22 mouse cellular contexts compared by ENCODE assay signal in genomic region chr16:11645668-11646067, GRCm38 (mm10).
DNase-seq lines count a peak whose midpoint lies in the region; ATAC-seq and TF ChIP-seq lines count a peak whose summit lies in the region.
"Had no signal": no experiment of that assay in that cellular context is flagged by ENCODE, and none has a peak within 500 bp of the region (broad histone marks: within the 10 kb centered on the region; RNA-seq: fewer than 3 reads in every experiment).

No protein-coding gene starts in this region.

- 16% methylated on average over 4 of the region's 4 CpGs for WGBS in forebrain, postnatal 0 days
- 57% methylated on average over 4 of the region's 4 CpGs for WGBS in forebrain, embryonic 10.5 days
- 6% methylated on average over 4 of the region's 4 CpGs for WGBS in stomach, embryonic 16.5 days
- WGBS in stomach, postnatal 0 days: 12% methylated on average over 4 of the region's 4 CpGs

- no peaks in the 10 kb centered on the region for H3K27me3 ChIP-seq in forebrain, postnatal 0 days (ENCODE audit: insufficient read depth, low read length)
- H3K27me3 ChIP-seq in forebrain, embryonic 10.5 days (ENCODE audit: poor library complexity, severe bottlenecking): no peaks in the 10 kb centered on the region
- H3K27me3 ChIP-seq in stomach, embryonic 16.5 days (ENCODE audit: control insufficient read depth, insufficient read depth, low read length): no peaks in the 10 kb centered on the region
- no peaks in the 10 kb centered on the region for H3K27me3 ChIP-seq in stomach, postnatal 0 days (ENCODE audit: control insufficient read depth, insufficient read depth, low read length)
- H3K27me3 ChIP-seq: embryonic facial prominence, embryonic 13.5 days; midbrain, embryonic 12.5 days; neural tube, embryonic 12.5 days had no signal

- DNase-seq in forebrain, postnatal 0 days: no peak
- DNase-seq in forebrain, embryonic 10.5 days (ENCODE audit: extremely low spot score, low spot score): no peak
- no peak for DNase-seq in layer of hippocampus, adult 2 months (ENCODE audit: low spot score in 2 of 2)
- no peak for DNase-seq in layer of hippocampus, adult 9-10 months (ENCODE audit: low spot score)
- DNase-seq in stomach, postnatal 0 days (ENCODE audit: low spot score): no peak
- DNase-seq in thymus, postnatal 36 days: no peak
- no peak for DNase-seq in kidney, adult 11 months
- DNase-seq: adrenal gland, postnatal 25 days; cerebellum, adult 11-12 months; cerebellum, postnatal 14 days; gastrocnemius, postnatal 36 days; heart, postnatal 14 days; kidney, adult 2 months; kidney, postnatal 10 days; left cerebral cortex, postnatal 4 days; right cerebral cortex, adult 18-20 months; thymus, adult 18-20 months had no signal

- ATAC-seq in forebrain, postnatal 0 days: peak; percentile 47; the same call in 1 of the 2 replicates
- ATAC-seq in stomach, embryonic 16.5 days (ENCODE audit: insufficient read depth, low FRiP score): peak; percentile 25; the same call in 1 of the 2 replicates
- ATAC-seq in stomach, postnatal 0 days (ENCODE audit: low FRiP score, low TSS enrichment): no peak
- ATAC-seq: hindbrain, embryonic 16.5 days had no signal

- TF ChIP-seq EP300 in stomach, postnatal 0 days (optimal IDR thresholded peaks at IDR 0.05): no peak

- no peak overlapping the region for H3K9ac ChIP-seq in forebrain, postnatal 0 days
- no peak overlapping the region for H3K9ac ChIP-seq in stomach, embryonic 16.5 days (ENCODE audit: low read length)
- no peak overlapping the region for H3K9ac ChIP-seq in stomach, postnatal 0 days (ENCODE audit: low read length)
- H3K9ac ChIP-seq: embryonic facial prominence, embryonic 13.5 days; midbrain, embryonic 12.5 days; neural tube, embryonic 12.5 days had no signal

- no peaks in the 10 kb centered on the region for H3K36me3 ChIP-seq in forebrain, postnatal 0 days (ENCODE audit: insufficient read depth)
- H3K36me3 ChIP-seq in forebrain, embryonic 10.5 days (replicated peaks): no peaks in the 10 kb centered on the region
- H3K36me3 ChIP-seq in stomach, embryonic 16.5 days (ENCODE audit: control insufficient read depth, insufficient read depth, low read length): no peaks in the 10 kb centered on the region
- no peaks in the 10 kb centered on the region for H3K36me3 ChIP-seq in stomach, postnatal 0 days (ENCODE audit: control insufficient read depth, insufficient read depth, low read length)
- H3K36me3 ChIP-seq: embryonic facial prominence, embryonic 13.5 days; midbrain, embryonic 12.5 days; neural tube, embryonic 12.5 days had no signal

- H3K27ac ChIP-seq in forebrain, postnatal 0 days (ENCODE audit: low read depth, low read length): peak overlapping the region; percentile 24; the same call in 1 of the 2 replicates
- no peak overlapping the region for H3K27ac ChIP-seq in forebrain, embryonic 10.5 days
- peak overlapping the region; percentile 57; the same call in 1 of the 2 replicates for H3K27ac ChIP-seq in layer of hippocampus, adult 2 months
- H3K27ac ChIP-seq in stomach, embryonic 16.5 days (ENCODE audit: low read length): peak overlapping the region; percentile 1; the same call in 1 of the 2 replicates
- H3K27ac ChIP-seq in stomach, postnatal 0 days (replicated peaks): no peak overlapping the region
- H3K27ac ChIP-seq: embryonic facial prominence, embryonic 13.5 days; midbrain, embryonic 12.5 days; neural tube, embryonic 12.5 days had no signal

- H3K9me3 ChIP-seq in forebrain, postnatal 0 days (ENCODE audit: low read length): no peaks in the 10 kb centered on the region
- H3K9me3 ChIP-seq in forebrain, embryonic 10.5 days: no peaks in the 10 kb centered on the region
- no peaks in the 10 kb centered on the region for H3K9me3 ChIP-seq in stomach, embryonic 16.5 days (replicated peaks; ENCODE audit: control insufficient read depth, low read length)
- no peaks in the 10 kb centered on the region for H3K9me3 ChIP-seq in stomach, postnatal 0 days (ENCODE audit: control insufficient read depth, low read length)
- H3K9me3 ChIP-seq: embryonic facial prominence, embryonic 13.5 days; midbrain, embryonic 12.5 days; neural tube, embryonic 12.5 days had no signal

- no peak overlapping the region for H3K4me3 ChIP-seq in forebrain, postnatal 0 days (ENCODE audit: low read depth, low read length)
- no peak overlapping the region for H3K4me3 ChIP-seq in forebrain, embryonic 10.5 days
- no peak overlapping the region for H3K4me3 ChIP-seq in layer of hippocampus, adult 2 months
- no peak overlapping the region for H3K4me3 ChIP-seq in stomach, embryonic 16.5 days (replicated peaks; ENCODE audit: low read length)
- H3K4me3 ChIP-seq in stomach, postnatal 0 days (ENCODE audit: low read depth, low read length): no peak overlapping the region
- H3K4me3 ChIP-seq: embryonic facial prominence, embryonic 13.5 days; midbrain, embryonic 12.5 days; neural tube, embryonic 12.5 days had no signal

- peaks cover 12% of the 10 kb centered on the region for H3K4me1 ChIP-seq in forebrain, postnatal 0 days (ENCODE audit: insufficient read depth)
- H3K4me1 ChIP-seq in forebrain, embryonic 10.5 days: peaks cover 31% of the 10 kb centered on the region
- H3K4me1 ChIP-seq in stomach, embryonic 16.5 days (ENCODE audit: control insufficient read depth, insufficient read depth, low read length): no peaks in the 10 kb centered on the region; the same call in 1 of the 2 replicates
- no peaks in the 10 kb centered on the region for H3K4me1 ChIP-seq in stomach, postnatal 0 days (replicated peaks; ENCODE audit: control insufficient read depth, insufficient read depth)

- no peak for TF ChIP-seq CTCF in forebrain, postnatal 0 days (IDR thresholded peaks at IDR 0.05; ENCODE audit: low read depth)
- TF ChIP-seq CTCF in layer of hippocampus, adult 2 months (conservative IDR thresholded peaks at IDR 0.05): no peak
- no peak for TF ChIP-seq CTCF in stomach, postnatal 0 days (IDR thresholded peaks at IDR 0.05; ENCODE audit: low read depth)

- H3K4me2 ChIP-seq in forebrain, postnatal 0 days (ENCODE audit: low read depth): no peak overlapping the region
- H3K4me2 ChIP-seq in stomach, embryonic 16.5 days (ENCODE audit: low read depth, low read length): no peak overlapping the region
- H3K4me2 ChIP-seq in stomach, postnatal 0 days (replicated peaks; ENCODE audit: low read depth): no peak overlapping the region
- H3K4me2 ChIP-seq: embryonic facial prominence, embryonic 13.5 days; midbrain, embryonic 12.5 days; neural tube, embryonic 12.5 days had no signal

Comparison
In these comparisons a context has a peak if more than half of its experiments do, and no peak if none do; other contexts are left out.
1. H3K27ac ChIP-seq: peak in forebrain, postnatal 0 days (single experiment), layer of hippocampus, adult 2 months (single experiment) and stomach, embryonic 16.5 days (single experiment); none in forebrain, embryonic 10.5 days (single experiment) and stomach, postnatal 0 days (single experiment).